Mouse (Mus musculus) urinary bladder, adult 2 months (tissue): ENCODE data around the gene Veph1. TPM values are rescaled to one million over a fixed set of nuclear protein-coding genes. Genes with fewer than 3 reads are reported as not detected.

ENCODE experiments used
- DNase-seq: peaks from one replicate; pipeline ENCODE4 v3.0.0; 2022; ENCODE audit warnings: low spot score
- polyA plus RNA-seq: library from polyadenylated mRNA; depleted of rRNA; stranded (reverse); fragments of >200 nt; gene quantifications from 2 replicates; pipeline ENCODE4 v1.2.3, GENCODE M21; 2012; rRNA removed

Veph1 gene
- polyA plus RNA-seq, 1 experiment, result 0.06 TPM

DNA sequence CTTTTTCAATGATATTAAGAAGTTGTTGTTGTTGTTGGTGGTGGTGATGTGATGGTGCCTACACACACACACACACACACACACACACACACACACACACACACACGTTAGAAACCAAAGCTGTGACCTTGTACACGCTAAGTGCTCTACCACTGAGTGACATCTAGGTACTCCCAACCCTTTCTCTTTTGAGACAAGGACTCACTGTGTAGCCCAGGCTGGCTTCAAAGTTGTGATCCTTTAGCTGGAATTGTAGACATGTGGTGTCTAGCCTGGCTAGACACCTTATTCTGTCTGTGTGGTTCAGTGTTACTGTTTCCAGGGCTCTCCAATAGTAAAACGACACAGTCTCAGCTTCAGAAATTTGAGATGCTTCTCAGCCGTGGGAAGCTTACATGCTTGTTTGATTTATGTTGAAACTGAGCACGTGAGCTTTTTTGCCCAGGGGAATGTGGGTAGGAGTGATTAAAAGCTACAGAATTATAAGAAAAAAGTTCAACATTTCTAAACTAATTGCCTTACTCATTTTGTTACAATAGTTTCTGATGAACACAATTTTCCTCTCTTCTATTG lies 272.3 kb downstream of the Veph1 start:
- DNase-seq, result no peak

DNA sequence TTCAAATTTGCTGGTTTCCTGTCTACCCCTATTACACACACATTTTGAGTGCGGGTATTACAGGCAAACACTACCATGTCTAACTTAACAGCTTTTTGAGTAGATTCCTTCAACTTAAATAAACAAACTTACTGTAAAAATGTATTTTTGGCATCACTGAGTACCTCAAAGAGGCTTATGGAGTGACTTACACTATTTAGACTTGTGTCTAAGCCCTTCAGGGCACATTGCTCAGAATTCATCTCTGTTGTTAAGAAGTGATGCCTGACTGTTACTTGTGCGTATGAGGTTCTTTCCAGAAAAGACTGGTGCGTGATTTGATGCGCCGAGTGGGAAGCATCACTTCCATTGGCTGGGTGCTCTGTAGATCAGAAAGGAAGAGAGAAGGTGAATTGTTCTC lies 277.5 kb downstream of the Veph1 start:
- no peak for DNase-seq

GRCm38 (mm10) chr3:66007632-66008401 lies 288.8 kb downstream of the Veph1 start:
- no peak for DNase-seq

- DNase-seq, result no peak
Measured at GRCm38 (mm10) chr3:66004989-66005388, 291.6 kb downstream of the Veph1 start.

DNA sequence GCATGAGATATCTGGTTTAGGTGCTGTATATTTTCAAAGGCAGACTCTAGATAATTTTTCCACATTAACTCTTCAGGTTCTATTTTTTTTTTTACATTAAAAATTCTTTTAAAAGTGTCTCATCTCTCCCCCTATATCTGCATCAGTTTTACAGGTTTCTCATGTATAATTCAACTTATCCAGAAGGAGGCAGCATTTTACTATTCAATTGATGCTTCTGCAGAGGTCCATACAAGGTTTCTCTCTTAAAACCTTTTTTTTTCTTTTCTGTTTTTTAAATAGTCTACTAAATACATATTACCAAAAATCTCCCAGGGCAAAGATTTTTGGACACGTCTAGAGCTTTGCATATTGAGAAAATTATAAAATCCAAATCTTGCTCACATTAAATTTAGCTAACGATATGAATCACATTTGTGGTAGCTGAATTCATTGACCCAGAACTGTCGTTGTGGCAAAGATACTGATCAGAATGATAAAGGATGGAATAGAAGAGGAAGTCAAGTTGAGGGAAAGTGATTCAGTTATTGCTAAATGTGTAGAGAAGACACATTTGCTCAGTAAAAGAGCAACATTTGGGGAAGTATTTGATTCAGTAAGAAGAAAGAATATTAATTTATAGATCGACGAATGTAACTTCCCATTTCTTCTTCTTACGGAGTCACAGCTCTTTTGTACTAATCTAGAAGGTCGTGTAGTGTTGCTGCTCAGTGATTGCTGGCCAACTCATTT lies 292.3 kb downstream of the Veph1 start:
- no peak for DNase-seq

Other genes starting within 250 kb of the Veph1 start
- 0.50 and 0.81 TPM in 2 replicates for gene Ptx3, start 76.9 kb downstream of the Veph1 start, polyA plus RNA-seq